Comparison of ENCODE assay signal across 9 mouse cellular contexts in genomic region chr8:93843858-93844502, GRCm38 (mm10). TPM values are rescaled to one million over a fixed set of nuclear protein-coding genes. Genes with fewer than 3 reads are reported as not detected.
DNase-seq lines count a peak whose midpoint lies in the region; ATAC-seq and TF ChIP-seq lines count a peak whose summit lies in the region.
"Had no signal": no experiment of that assay in that cellular context is flagged by ENCODE, and none has a peak within 500 bp of the region (broad histone marks: within the 10 kb centered on the region; RNA-seq: fewer than 3 reads in every experiment).

No protein-coding gene starts in this region.

- WGBS in liver, postnatal 0 days (ENCODE audit: insufficient replicate concordance): 30% methylated on average over 12 of the region's 12 CpGs

- peak; percentile 38 for TF ChIP-seq CTCF in liver, postnatal 0 days (IDR thresholded peaks at IDR 0.05; ENCODE audit: low read depth)

- H3K4me1 ChIP-seq in liver, postnatal 0 days (ENCODE audit: insufficient read depth): peaks cover 7% of the 10 kb centered on the region; the same call in 1 of the 2 replicates

- no peaks in the 10 kb centered on the region for H3K36me3 ChIP-seq in liver, postnatal 0 days (replicated peaks; ENCODE audit: insufficient read depth, low read length)
- H3K36me3 ChIP-seq: heart, embryonic 15.5 days had no signal

- TF ChIP-seq EP300 in liver, postnatal 0 days (IDR thresholded peaks at IDR 0.05; ENCODE audit: low read depth): no peak

- no peak overlapping the region for H3K4me3 ChIP-seq in liver, postnatal 0 days (ENCODE audit: low read depth, low read length)
- H3K4me3 ChIP-seq: heart, embryonic 15.5 days had no signal

- H3K4me2 ChIP-seq in liver, postnatal 0 days (ENCODE audit: low read depth, low read length): no peak overlapping the region
- H3K4me2 ChIP-seq: heart, embryonic 15.5 days had no signal

- H3K27ac ChIP-seq in liver, postnatal 0 days (ENCODE audit: low read depth): no peak overlapping the region
- H3K27ac ChIP-seq: heart, embryonic 15.5 days had no signal

- H3K9me3 ChIP-seq in liver, postnatal 0 days (ENCODE audit: low read length): no peaks in the 10 kb centered on the region
- H3K9me3 ChIP-seq: heart, embryonic 15.5 days had no signal

- intact Hi-C loops in left cerebral cortex, postnatal 4 days (cut with DNase I): no loop called here
- intact Hi-C loops in left cerebral cortex, postnatal 36 days (cut with DNase I): loop anchor here (5.0 kb wide), 1 partner anchor 88 kb away; no protein-coding TSS in a partner anchor

- ATAC-seq in liver, postnatal 0 days: no peak
- no peak for ATAC-seq in frontal cortex, adult (ENCODE audit: low TSS enrichment)

- H3K27me3 ChIP-seq in liver, postnatal 0 days (ENCODE audit: insufficient read depth, low read length): no peaks in the 10 kb centered on the region
- H3K27me3 ChIP-seq: heart, embryonic 15.5 days had no signal

- DNase-seq in cerebellum, adult 18-20 months: peak; percentile 56
- DNase-seq in cerebellum, adult 11 months: no peak
- DNase-seq in left cerebral cortex, postnatal 4 days: peak; percentile 17
- DNase-seq in left cerebral cortex, postnatal 36 days (ENCODE audit: low spot score in 2 of 2): no peak
- DNase-seq in cerebellum, postnatal 10 days: peak; percentile 40 to 51
- DNase-seq in liver, postnatal 0 days: peak; percentile 30
- DNase-seq in natural killer cell, adult 2 months (ENCODE audit: low spot score in 2 of 2): no peak

- H3K9ac ChIP-seq in liver, postnatal 0 days (replicated peaks): no peak overlapping the region
- H3K9ac ChIP-seq: heart, embryonic 15.5 days had no signal

RNA-seq across cellular contexts. Expression of gene Gnao1, which starts 34.2 kb away (rescaled TPM):
- total RNA-seq in left cerebral cortex, postnatal 4 days (2021): 1,000 to 10,000 TPM in 1 of 2 experiments, 100 to 1,000 TPM in 1; 949 to 1,024 TPM
- 100 to 1,000 TPM; 735 to 741 TPM for total RNA-seq in left cerebral cortex, postnatal 36 days (2021)
- 0.08 and 0.34 TPM in 2 replicates for polyA plus RNA-seq in liver, postnatal 0 days (2015; fragmentation: Nextera tagmentation; extraction: Ambion mirVana)

Comparison
In these comparisons a context has a peak if more than half of its experiments do, and no peak if none do; other contexts are left out.
1. DNase-seq: peak in cerebellum, adult 18-20 months (2 of 2), left cerebral cortex, postnatal 4 days (single experiment), cerebellum, postnatal 10 days (2 of 2) and liver, postnatal 0 days (single experiment); none in cerebellum, adult 11 months (single experiment), left cerebral cortex, postnatal 36 days (0 of 2) and natural killer cell, adult 2 months (0 of 2).